In genomic region chr2:26327852-26328251, GRCm38 (mm10) we compare ENCODE assay signal across 17 mouse cellular contexts. TPM values are rescaled to one million over a fixed set of nuclear protein-coding genes. Genes with fewer than 3 reads are reported as not detected.
DNase-seq lines count a peak whose midpoint lies in the region; ATAC-seq and TF ChIP-seq lines count a peak whose summit lies in the region.
"Had no signal": no experiment of that assay in that cellular context is flagged by ENCODE, and none has a peak within 500 bp of the region (broad histone marks: within the 10 kb centered on the region; RNA-seq: fewer than 3 reads in every experiment).

No protein-coding gene starts in this region.

- no peak for DNase-seq in liver, postnatal 0 days
- DNase-seq in CD4-positive, CD25-positive, alpha-beta regulatory T cell, adult 2 months (ENCODE audit: low read depth, low spot score), result peak; percentile 63
- peak; percentile 74 for DNase-seq in R1 (ENCODE audit: low read depth, low spot score)
- no peak for DNase-seq in frontal cortex, postnatal 10 days (ENCODE audit: low spot score in 2 of 2)
- DNase-seq: adrenal gland, postnatal 10 days; cerebellum, postnatal 25 days had no signal

- H3K27me3 ChIP-seq in liver, postnatal 0 days (ENCODE audit: insufficient read depth, low read length), result no peaks in the 10 kb centered on the region
- no peaks in the 10 kb centered on the region for H3K27me3 ChIP-seq in liver, embryonic 12.5 days (replicated peaks)
- no peaks in the 10 kb centered on the region for H3K27me3 ChIP-seq in forebrain, embryonic 15.5 days
- H3K27me3 ChIP-seq in neural tube, embryonic 15.5 days (replicated peaks), result no peaks in the 10 kb centered on the region
- H3K27me3 ChIP-seq: embryonic facial prominence, embryonic 13.5 days; midbrain, embryonic 15.5 days; neural tube, embryonic 12.5 days had no signal

- no peak overlapping the region for H3K27ac ChIP-seq in liver, postnatal 0 days (ENCODE audit: low read depth)
- H3K27ac ChIP-seq in liver, embryonic 12.5 days, result no peak overlapping the region
- no peak overlapping the region for H3K27ac ChIP-seq in forebrain, embryonic 15.5 days (replicated peaks)
- H3K27ac ChIP-seq in neural tube, embryonic 15.5 days (replicated peaks), result no peak overlapping the region
- H3K27ac ChIP-seq: embryonic facial prominence, embryonic 13.5 days; forebrain, embryonic 10.5 days; heart, adult 2 months; macrophage; midbrain, embryonic 15.5 days; neural tube, embryonic 12.5 days had no signal

- no peaks in the 10 kb centered on the region for H3K4me1 ChIP-seq in liver, postnatal 0 days (ENCODE audit: insufficient read depth)
- H3K4me1 ChIP-seq in liver, embryonic 12.5 days, result peaks cover 2% of the 10 kb centered on the region; the same call in 1 of the 2 replicates
- no peaks in the 10 kb centered on the region for H3K4me1 ChIP-seq in forebrain, embryonic 15.5 days
- 0 out of 2 replicates have a peak, but pooled peaks cover 6% of the 10 kb centered on the region for H3K4me1 ChIP-seq in neural tube, embryonic 15.5 days
- H3K4me1 ChIP-seq: embryonic facial prominence, embryonic 13.5 days; midbrain, embryonic 15.5 days; neural tube, embryonic 12.5 days had no signal

- TF ChIP-seq EP300 in liver, postnatal 0 days (IDR thresholded peaks at IDR 0.05; ENCODE audit: low read depth), result no peak

- ATAC-seq in liver, postnatal 0 days, result peak; percentile 35; the same call in 1 of the 2 replicates
- no peak for ATAC-seq in liver, embryonic 12.5 days
- peak; percentile 67 for ATAC-seq in megakaryocyte progenitor cell, adult 5-6 weeks (replicated peaks; ENCODE audit: poor library complexity)
- no peak for ATAC-seq in forebrain, embryonic 15.5 days (replicated peaks)
- ATAC-seq in neural tube, embryonic 15.5 days (ENCODE audit: low FRiP score), result no peak
- ATAC-seq: intestine, postnatal 0 days; midbrain, embryonic 15.5 days had no signal

- H3K4me3 ChIP-seq in liver, postnatal 0 days (ENCODE audit: low read depth, low read length), result no peak overlapping the region
- H3K4me3 ChIP-seq in liver, embryonic 12.5 days, result no peak overlapping the region
- no peak overlapping the region for H3K4me3 ChIP-seq in forebrain, embryonic 15.5 days
- no peak overlapping the region for H3K4me3 ChIP-seq in neural tube, embryonic 15.5 days (replicated peaks)
- H3K4me3 ChIP-seq: embryonic facial prominence, embryonic 13.5 days; forebrain, embryonic 10.5 days; heart, adult 2 months; midbrain, embryonic 15.5 days; neural tube, embryonic 12.5 days had no signal

- TF ChIP-seq CTCF in liver, postnatal 0 days (IDR thresholded peaks at IDR 0.05; ENCODE audit: low read depth), result no peak

- 69% methylated on average over 4 of the region's 4 CpGs for WGBS in liver, postnatal 0 days (ENCODE audit: insufficient replicate concordance)
- WGBS in liver, embryonic 12.5 days (ENCODE audit: insufficient replicate concordance), result 75% methylated on average over 4 of the region's 4 CpGs
- WGBS in forebrain, embryonic 15.5 days, result 86% methylated on average over 4 of the region's 4 CpGs
- WGBS in neural tube, embryonic 15.5 days, result 93% methylated on average over 4 of the region's 4 CpGs

- H3K4me2 ChIP-seq in liver, postnatal 0 days (ENCODE audit: low read depth, low read length), result no peak overlapping the region
- no peak overlapping the region for H3K4me2 ChIP-seq in liver, embryonic 12.5 days
- no peak overlapping the region for H3K4me2 ChIP-seq in forebrain, embryonic 15.5 days (replicated peaks)
- no peak overlapping the region for H3K4me2 ChIP-seq in neural tube, embryonic 15.5 days
- H3K4me2 ChIP-seq: embryonic facial prominence, embryonic 13.5 days; midbrain, embryonic 15.5 days; neural tube, embryonic 12.5 days had no signal

- no peaks in the 10 kb centered on the region for H3K9me3 ChIP-seq in liver, postnatal 0 days (ENCODE audit: low read length)
- no peaks in the 10 kb centered on the region for H3K9me3 ChIP-seq in liver, embryonic 12.5 days (replicated peaks)
- H3K9me3 ChIP-seq in forebrain, embryonic 15.5 days, result no peaks in the 10 kb centered on the region
- H3K9me3 ChIP-seq in neural tube, embryonic 15.5 days (replicated peaks), result no peaks in the 10 kb centered on the region
- H3K9me3 ChIP-seq: embryonic facial prominence, embryonic 13.5 days; forebrain, embryonic 10.5 days; midbrain, embryonic 15.5 days; neural tube, embryonic 12.5 days had no signal

- peaks cover 3% of the 10 kb centered on the region for H3K36me3 ChIP-seq in liver, postnatal 0 days (replicated peaks; ENCODE audit: insufficient read depth, low read length)
- peaks cover 32% of the 10 kb centered on the region for H3K36me3 ChIP-seq in liver, embryonic 12.5 days
- peaks cover 81% of the 10 kb centered on the region for H3K36me3 ChIP-seq in forebrain, embryonic 15.5 days
- H3K36me3 ChIP-seq in neural tube, embryonic 15.5 days, result peaks cover 85% of the 10 kb centered on the region

- H3K9ac ChIP-seq in liver, postnatal 0 days (replicated peaks), result no peak overlapping the region
- H3K9ac ChIP-seq in liver, embryonic 12.5 days, result no peak overlapping the region
- H3K9ac ChIP-seq in forebrain, embryonic 15.5 days (replicated peaks), result no peak overlapping the region
- H3K9ac ChIP-seq in neural tube, embryonic 15.5 days (replicated peaks), result no peak overlapping the region
- H3K9ac ChIP-seq: embryonic facial prominence, embryonic 13.5 days; midbrain, embryonic 15.5 days; neural tube, embryonic 12.5 days had no signal

RNA-seq across cellular contexts. Expression of gene Gpsm1, which starts 12.5 kb away (rescaled TPM):
- 1.9 TPM in 2 replicates for polyA plus RNA-seq in liver, postnatal 0 days (2015; fragmentation: Nextera tagmentation; extraction: Ambion mirVana)
- 8.1 and 8.6 TPM in 2 replicates for polyA plus RNA-seq in liver, embryonic 12.5 days (2016; fragmentation: Nextera tagmentation; extraction: Ambion mirVana)
- 6.7 and 7.1 TPM in 2 replicates for total RNA-seq in megakaryocyte progenitor cell, adult 5-6 weeks (2015)
- 7.4 and 11.9 TPM in 2 replicates for total RNA-seq in megakaryocyte progenitor cell, adult 5-6 weeks (2017)
- polyA plus RNA-seq in forebrain, embryonic 15.5 days (2015; fragmentation: Nextera tagmentation; extraction: Ambion mirVana), result 144 and 151 TPM in 2 replicates
- polyA plus RNA-seq in neural tube, embryonic 15.5 days (2015; fragmentation: Nextera tagmentation; extraction: Ambion mirVana), result 130 and 158 TPM in 2 replicates

RNA-seq across cellular contexts. Expression of gene Dnlz, which starts 24.1 kb away (rescaled TPM):
- polyA plus RNA-seq in liver, postnatal 0 days (2015; fragmentation: Nextera tagmentation; extraction: Ambion mirVana), result 7.5 and 7.9 TPM in 2 replicates
- polyA plus RNA-seq in liver, embryonic 12.5 days (2016; fragmentation: Nextera tagmentation; extraction: Ambion mirVana), result 16.1 and 17.0 TPM in 2 replicates
- 6.4 and 6.8 TPM in 2 replicates for total RNA-seq in megakaryocyte progenitor cell, adult 5-6 weeks (2015)
- 5.8 and 6.9 TPM in 2 replicates for total RNA-seq in megakaryocyte progenitor cell, adult 5-6 weeks (2017)
- 33.0 and 33.5 TPM in 2 replicates for polyA plus RNA-seq in forebrain, embryonic 15.5 days (2015; fragmentation: Nextera tagmentation; extraction: Ambion mirVana)
- 29.8 and 33.4 TPM in 2 replicates for polyA plus RNA-seq in neural tube, embryonic 15.5 days (2015; fragmentation: Nextera tagmentation; extraction: Ambion mirVana)

RNA-seq across cellular contexts. Expression of gene Card9, which starts 32.9 kb away (rescaled TPM):
- 2.1 and 2.2 TPM in 2 replicates for polyA plus RNA-seq in liver, postnatal 0 days (2015; fragmentation: Nextera tagmentation; extraction: Ambion mirVana)
- 1.2 and 1.3 TPM in 2 replicates for polyA plus RNA-seq in liver, embryonic 12.5 days (2016; fragmentation: Nextera tagmentation; extraction: Ambion mirVana)
- 27.3 and 33.3 TPM in 2 replicates for total RNA-seq in megakaryocyte progenitor cell, adult 5-6 weeks (2015)
- total RNA-seq in megakaryocyte progenitor cell, adult 5-6 weeks (2017), result 99.2 and 121 TPM in 2 replicates
- polyA plus RNA-seq in forebrain, embryonic 15.5 days (2015; fragmentation: Nextera tagmentation; extraction: Ambion mirVana), result 1.4 and 1.5 TPM in 2 replicates
- 2.1 and 2.5 TPM in 2 replicates for polyA plus RNA-seq in neural tube, embryonic 15.5 days (2015; fragmentation: Nextera tagmentation; extraction: Ambion mirVana)

RNA-seq across cellular contexts. Expression of gene Ccdc187, which starts 33.5 kb away (rescaled TPM):
- 0.01 TPM in 1 of 2 replicates, not detected in the other for polyA plus RNA-seq in liver, postnatal 0 days (2015; fragmentation: Nextera tagmentation; extraction: Ambion mirVana)
- 0.01 and 0.02 TPM in 2 replicates for polyA plus RNA-seq in liver, embryonic 12.5 days (2016; fragmentation: Nextera tagmentation; extraction: Ambion mirVana)
- total RNA-seq in megakaryocyte progenitor cell, adult 5-6 weeks (2015), result not detected in 2 replicates
- total RNA-seq in megakaryocyte progenitor cell, adult 5-6 weeks (2017), result not detected in 2 replicates
- 0.18 and 0.24 TPM in 2 replicates for polyA plus RNA-seq in forebrain, embryonic 15.5 days (2015; fragmentation: Nextera tagmentation; extraction: Ambion mirVana)
- 0.03 and 0.11 TPM in 2 replicates for polyA plus RNA-seq in neural tube, embryonic 15.5 days (2015; fragmentation: Nextera tagmentation; extraction: Ambion mirVana)
- polyA plus RNA-seq: macrophage had no signal

RNA-seq across cellular contexts. Expression of gene Snapc4, which starts 52.6 kb away (rescaled TPM):
- polyA plus RNA-seq in liver, postnatal 0 days (2015; fragmentation: Nextera tagmentation; extraction: Ambion mirVana), result 5.0 and 5.5 TPM in 2 replicates
- 20.6 and 24.7 TPM in 2 replicates for polyA plus RNA-seq in liver, embryonic 12.5 days (2016; fragmentation: Nextera tagmentation; extraction: Ambion mirVana)
- total RNA-seq in megakaryocyte progenitor cell, adult 5-6 weeks (2015), result 15.6 and 23.2 TPM in 2 replicates
- 35.6 and 41.8 TPM in 2 replicates for total RNA-seq in megakaryocyte progenitor cell, adult 5-6 weeks (2017)
- polyA plus RNA-seq in forebrain, embryonic 15.5 days (2015; fragmentation: Nextera tagmentation; extraction: Ambion mirVana), result 31.4 and 31.6 TPM in 2 replicates
- polyA plus RNA-seq in neural tube, embryonic 15.5 days (2015; fragmentation: Nextera tagmentation; extraction: Ambion mirVana), result 30.4 and 33.6 TPM in 2 replicates

Comparison
In these comparisons a context has a peak if more than half of its experiments do, and no peak if none do; other contexts are left out.
1. ATAC-seq: peak in liver, postnatal 0 days (single experiment) and megakaryocyte progenitor cell, adult 5-6 weeks (single experiment); none in liver, embryonic 12.5 days (single experiment), forebrain, embryonic 15.5 days (single experiment) and neural tube, embryonic 15.5 days (single experiment).
2. DNase-seq: peak in CD4-positive, CD25-positive, alpha-beta regulatory T cell, adult 2 months (single experiment) and R1 (single experiment); none in liver, postnatal 0 days (single experiment) and frontal cortex, postnatal 10 days (0 of 2).
3. RNA of gene Gpsm1, which starts 12.5 kb away (polyA plus RNA-seq): 130 to 158 TPM in neural tube, embryonic 15.5 days and 144 to 151 TPM in forebrain, embryonic 15.5 days; 8.1 to 8.6 TPM in liver, embryonic 12.5 days and 1.9 TPM in liver, postnatal 0 days; every median in the first group is over 10 times any median in the second.